Mouse (Mus musculus): ENCODE measurements at regions not wholly inside any gene's neighbourhood (a gene's known extent, or its start where the extent isn't known, plus 50 kb on each side); places are given as distances from the start of the nearest gene placed in this dataset.

DNA sequence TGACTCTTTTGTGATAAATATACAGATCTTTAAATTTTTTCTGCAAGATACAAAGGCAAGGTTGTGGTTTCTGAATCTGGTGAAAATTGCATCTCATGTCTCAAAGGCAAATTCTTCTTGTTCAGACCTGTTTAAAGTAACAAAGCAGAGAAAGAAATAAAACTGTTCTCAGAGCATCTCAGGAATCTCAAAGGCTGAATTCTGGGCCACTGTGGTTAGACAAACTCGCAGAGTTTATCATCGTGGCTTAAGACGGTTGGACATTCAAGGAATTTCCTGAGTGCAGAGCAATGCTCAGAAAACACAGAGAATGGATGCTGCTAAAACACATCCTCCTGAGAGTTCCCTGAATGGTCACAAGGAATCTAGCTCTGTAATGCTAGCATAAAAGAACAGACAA is 429.5 kb upstream of the Pbx1 start:
- no peak for DNase-seq (ENCODE audit: low spot score in 2 of 2)

- no peak for DNase-seq (ENCODE audit: low spot score in 2 of 2)
Observed at GRCm38 (mm10) chr1:168823184-168823583, 391.1 kb upstream of the Pbx1 start.

- DNase-seq (ENCODE audit: low spot score in 2 of 2), result no peak
Observed at GRCm38 (mm10) chr1:168818381-168818780, 386.3 kb upstream of the Pbx1 start.

DNA sequence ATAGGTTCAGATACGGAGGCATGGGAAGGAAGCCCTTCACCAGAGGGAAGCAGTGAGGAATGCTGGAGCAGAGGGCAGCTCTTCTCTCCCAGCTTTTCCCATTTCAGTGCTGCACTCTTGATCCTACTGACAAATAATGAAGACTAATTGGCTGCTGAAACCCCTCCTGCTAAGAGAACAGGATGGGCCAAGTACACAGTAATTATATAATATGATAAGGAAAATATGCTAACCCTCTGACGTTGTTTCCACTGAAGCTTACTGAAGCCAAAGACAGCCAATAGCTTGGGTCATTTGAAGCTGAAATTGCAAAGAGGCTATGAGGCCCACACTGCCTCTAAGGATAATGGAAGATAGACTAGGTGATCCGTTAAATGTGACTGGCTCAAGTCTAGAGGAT is 375.0 kb upstream of the Pbx1 start:
- no peak for DNase-seq (ENCODE audit: low spot score in 2 of 2)

- DNase-seq (ENCODE audit: low spot score in 2 of 2), result no peak
Observed at GRCm38 (mm10) chr1:168805442-168805841, 373.4 kb upstream of the Pbx1 start.

- DNase-seq (ENCODE audit: low spot score in 2 of 2), result peak; percentile 48 to 52
Observed at GRCm38 (mm10) chr1:168801046-168801445, 369.0 kb upstream of the Pbx1 start.

DNA sequence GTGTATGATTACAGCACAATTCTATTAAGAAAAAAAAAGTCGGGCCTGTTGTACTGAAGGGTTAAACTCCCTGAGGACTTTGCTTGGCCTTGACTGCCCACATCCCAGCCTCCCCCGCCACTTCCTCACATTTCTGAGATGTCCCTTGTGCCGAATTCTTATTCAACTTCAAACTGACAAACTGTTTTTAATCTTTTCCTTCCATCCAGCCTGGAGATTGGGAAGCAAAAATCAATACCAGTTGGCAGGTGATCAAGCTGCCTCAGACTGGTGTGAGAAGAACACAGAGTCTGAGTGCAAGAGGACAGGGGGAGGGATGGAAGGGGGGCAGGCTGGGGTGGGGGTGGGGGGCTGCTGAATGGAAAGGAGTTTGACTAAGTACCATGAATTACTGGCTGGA is 354.7 kb upstream of the Pbx1 start:
- no peak for DNase-seq (ENCODE audit: low spot score in 2 of 2)

GRCm38 (mm10) chr1:168783851-168784250 is 351.8 kb upstream of the Pbx1 start:
- no peak for DNase-seq (ENCODE audit: low spot score in 2 of 2)

DNA sequence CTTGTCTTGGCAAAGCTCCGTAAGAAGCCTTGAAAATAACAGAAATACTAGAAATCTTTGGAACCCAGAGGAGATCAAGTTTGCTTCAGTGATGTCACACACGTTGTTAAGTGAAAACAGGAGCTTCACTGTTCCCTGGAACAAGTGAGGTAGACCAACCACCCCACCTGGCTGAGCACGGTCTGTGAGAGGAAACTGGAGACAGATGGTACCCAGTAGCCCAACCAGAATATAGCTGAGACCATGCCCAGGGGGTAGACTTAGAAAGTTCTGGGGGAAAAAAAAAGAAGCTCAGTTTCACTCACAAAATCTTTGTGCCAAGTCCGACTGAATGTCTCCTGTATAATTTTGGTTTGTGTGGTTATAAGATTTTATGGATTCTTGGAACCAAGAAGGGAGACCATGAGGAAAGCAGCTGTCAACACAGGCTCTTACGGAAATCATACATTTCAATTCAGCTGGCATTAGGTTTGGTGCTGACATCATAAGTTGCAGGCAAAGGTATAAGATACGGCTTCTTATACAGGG is 332.4 kb upstream of the Pbx1 start:
- no peak for DNase-seq (ENCODE audit: low spot score in 2 of 2)

DNA sequence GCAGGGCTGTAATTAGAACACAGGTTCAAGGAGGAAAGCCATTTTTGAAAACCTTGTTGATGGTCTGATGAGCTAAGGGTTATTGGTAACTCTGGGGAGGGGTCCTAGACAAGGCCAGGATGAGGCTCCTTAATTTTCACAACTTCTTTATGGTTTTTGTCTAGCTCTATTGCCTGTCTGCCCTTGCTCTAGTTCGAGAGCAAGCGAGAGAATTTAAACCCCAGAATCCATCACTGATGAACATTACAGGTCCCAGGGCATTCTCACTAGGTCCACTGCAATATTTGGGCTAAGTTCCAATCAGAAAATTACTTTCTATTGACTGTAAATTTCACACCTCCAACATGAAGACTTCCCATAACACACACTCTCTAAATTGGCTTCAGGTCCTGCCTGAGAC is 329.0 kb upstream of the Pbx1 start:
- DNase-seq (ENCODE audit: low spot score in 2 of 2), result no peak

GRCm38 (mm10) chr1:168760239-168760638 is 328.2 kb upstream of the Pbx1 start:
- no peak for DNase-seq (ENCODE audit: low spot score in 2 of 2)

DNA sequence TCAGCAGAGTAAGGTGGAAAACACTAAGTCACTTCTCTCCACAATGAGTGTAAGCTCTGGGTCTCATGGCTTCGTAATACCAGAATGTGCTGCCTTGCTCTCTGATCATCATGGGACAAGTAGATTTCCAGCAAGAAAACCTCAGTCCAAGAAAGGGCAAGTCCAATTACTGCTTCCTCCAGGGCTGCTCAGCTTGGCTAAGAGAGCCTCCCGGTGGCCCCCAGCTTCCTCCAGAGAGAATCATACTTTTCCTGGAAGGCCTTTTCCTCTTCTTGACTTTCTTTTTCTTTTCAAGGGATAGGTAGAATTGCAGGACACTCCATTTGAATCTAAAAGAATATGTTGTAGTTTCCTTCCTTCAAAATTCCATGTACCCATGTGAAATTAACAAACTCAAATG is 326.8 kb upstream of the Pbx1 start:
- DNase-seq (ENCODE audit: low spot score in 2 of 2), result no peak

DNA sequence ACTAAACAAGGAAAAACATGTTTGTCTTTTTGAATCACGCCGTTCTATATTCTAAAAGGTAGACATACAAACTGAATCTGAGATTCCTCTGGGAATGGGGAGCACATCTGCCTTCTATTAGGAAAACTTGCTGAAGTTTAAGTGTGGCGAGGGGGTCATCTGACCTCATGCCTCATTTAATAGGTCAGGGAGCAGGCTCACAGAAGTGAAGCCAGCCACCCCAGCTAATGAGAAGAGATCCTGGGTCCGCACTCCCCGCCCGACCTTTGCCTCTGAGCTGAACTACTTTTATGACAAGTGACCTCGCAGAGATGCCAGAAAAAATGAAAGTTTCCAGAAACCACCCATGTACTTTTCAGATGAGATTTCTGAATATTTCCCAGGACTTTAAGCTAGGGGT is 322.1 kb upstream of the Pbx1 start:
- DNase-seq (ENCODE audit: low spot score in 2 of 2), result no peak

- DNase-seq (ENCODE audit: low spot score in 2 of 2), result no peak
Observed at GRCm38 (mm10) chr1:168743435-168743834, 311.4 kb upstream of the Pbx1 start.

DNA sequence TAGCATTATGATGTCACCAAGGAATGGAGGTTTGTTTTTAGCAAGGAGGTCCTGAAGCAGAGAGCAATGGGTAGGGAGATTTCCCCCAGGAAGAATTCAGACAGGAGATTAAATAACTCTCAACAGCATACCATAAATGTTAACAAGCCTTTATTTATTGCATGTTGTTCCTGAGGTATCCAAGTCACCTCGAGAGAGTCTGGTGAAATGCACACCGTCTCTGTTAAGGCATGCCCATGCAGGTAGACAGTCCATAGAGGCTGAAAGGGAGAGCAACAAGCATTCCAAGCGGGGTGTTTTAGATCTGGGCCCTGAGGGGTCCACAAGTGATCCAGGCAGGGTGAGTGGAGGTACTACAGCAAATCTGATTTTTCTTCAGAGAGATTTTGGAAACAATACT is 305.9 kb upstream of the Pbx1 start:
- DNase-seq (ENCODE audit: low spot score in 2 of 2), result no peak

- DNase-seq (ENCODE audit: low spot score in 2 of 2), result no peak
Observed at GRCm38 (mm10) chr1:168737277-168737863, 305.3 kb upstream of the Pbx1 start.

GRCm38 (mm10) chr1:168733066-168733465 is 301.0 kb upstream of the Pbx1 start:
- no peak for DNase-seq (ENCODE audit: low spot score in 2 of 2)

DNA sequence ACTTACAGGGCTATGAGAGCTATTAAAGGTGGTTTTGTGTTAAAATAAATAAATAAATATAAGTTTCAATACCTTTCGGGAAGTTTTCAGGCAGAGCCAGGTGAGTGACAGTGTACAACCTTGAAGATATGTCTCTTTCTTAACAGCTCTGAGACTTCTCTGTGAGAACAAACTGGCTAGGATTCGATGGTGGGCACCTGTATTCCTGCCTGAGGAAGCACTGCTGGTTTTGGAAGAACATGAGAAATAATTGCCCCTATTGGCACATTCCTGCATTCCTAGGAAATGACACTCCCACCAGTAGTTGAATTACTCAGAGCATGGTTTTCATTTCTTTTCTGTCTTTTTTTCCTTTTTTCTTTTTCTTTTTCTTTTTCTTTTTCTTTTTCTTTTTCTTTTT is 277.8 kb upstream of the Pbx1 start:
- DNase-seq (ENCODE audit: low spot score in 2 of 2), result peak in 1 of 2 experiments; percentile 3

- peak; percentile 16 to 23 for DNase-seq (ENCODE audit: low spot score in 2 of 2)
Observed at GRCm38 (mm10) chr1:168709017-168709681, 277.1 kb upstream of the Pbx1 start.

- DNase-seq (ENCODE audit: low spot score in 2 of 2), result peak in 1 of 2 experiments; percentile 8
Observed at GRCm38 (mm10) chr1:168708161-168708865, 276.2 kb upstream of the Pbx1 start.

DNA sequence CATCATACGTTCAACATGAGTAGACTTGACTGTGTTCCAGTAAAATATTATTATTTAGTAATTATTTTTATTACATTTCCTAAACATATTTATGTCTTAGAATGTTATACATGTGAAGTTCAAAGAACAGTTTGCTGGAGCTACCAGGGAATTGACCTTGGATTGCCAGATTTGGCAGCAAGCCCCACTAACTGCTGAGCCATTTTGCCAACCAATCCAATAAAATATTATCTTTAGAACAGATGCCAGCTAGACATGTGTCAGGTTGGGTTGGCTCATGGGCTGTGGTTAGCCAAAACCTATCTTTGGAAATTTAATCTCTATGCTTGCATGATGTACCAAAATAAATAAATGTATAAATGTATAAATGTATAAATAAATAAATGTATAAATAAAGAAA is 265.3 kb upstream of the Pbx1 start:
- DNase-seq (ENCODE audit: low spot score in 2 of 2), result no peak

DNA sequence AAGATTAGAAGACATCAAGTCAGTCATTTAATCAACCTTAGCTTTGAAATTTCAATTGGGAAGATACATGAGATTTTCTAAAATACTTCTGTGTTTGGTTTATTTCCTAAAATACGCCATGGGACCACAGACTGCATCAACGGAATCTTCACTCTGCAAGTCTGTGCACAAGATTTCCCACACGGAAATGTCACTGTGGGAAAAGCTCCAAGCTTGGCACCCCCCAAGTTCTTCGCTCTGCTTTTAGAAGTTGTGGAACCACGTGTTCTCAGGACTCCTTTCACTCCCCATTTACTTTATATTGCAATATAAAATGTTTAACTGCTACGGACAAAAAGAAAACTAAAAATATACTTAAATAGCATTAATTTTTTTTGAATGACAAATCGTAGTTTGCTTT is 254.8 kb upstream of the Pbx1 start:
- no peak for DNase-seq (ENCODE audit: low spot score in 2 of 2)

DNA sequence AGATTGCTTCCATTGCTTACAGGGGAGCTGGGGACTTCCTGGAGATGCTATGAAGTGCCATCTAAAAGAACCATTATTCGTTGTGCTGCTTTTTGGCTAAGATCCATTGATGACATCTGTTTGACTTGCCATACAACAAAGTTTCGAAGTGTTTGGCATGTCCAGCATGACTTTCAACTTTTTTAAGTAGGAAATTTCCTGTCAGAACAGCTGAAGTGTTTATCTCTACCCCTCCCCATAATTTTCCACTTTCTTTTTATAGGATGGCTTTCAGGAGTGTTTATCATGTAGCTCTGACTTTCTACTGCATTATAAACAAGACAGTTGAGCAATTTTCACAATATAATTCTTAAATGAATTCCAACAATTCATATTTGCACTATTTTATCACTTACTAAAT is 253.1 kb upstream of the Pbx1 start:
- DNase-seq (ENCODE audit: low spot score in 2 of 2), result no peak
